Mouse (Mus musculus): ENCODE results near the gene Hrk. TPM values are rescaled to one million over a fixed set of nuclear protein-coding genes. Genes with fewer than 3 reads are reported as not detected.

Hrk gene
- total RNA-seq (2014; rRNA removed) (14.0 TPM in 2 replicates), polyA plus RNA-seq (2015; fragmentation: Nextera tagmentation; extraction: Ambion mirVana) (4.3 and 4.6 TPM in 2 replicates)

DNA sequence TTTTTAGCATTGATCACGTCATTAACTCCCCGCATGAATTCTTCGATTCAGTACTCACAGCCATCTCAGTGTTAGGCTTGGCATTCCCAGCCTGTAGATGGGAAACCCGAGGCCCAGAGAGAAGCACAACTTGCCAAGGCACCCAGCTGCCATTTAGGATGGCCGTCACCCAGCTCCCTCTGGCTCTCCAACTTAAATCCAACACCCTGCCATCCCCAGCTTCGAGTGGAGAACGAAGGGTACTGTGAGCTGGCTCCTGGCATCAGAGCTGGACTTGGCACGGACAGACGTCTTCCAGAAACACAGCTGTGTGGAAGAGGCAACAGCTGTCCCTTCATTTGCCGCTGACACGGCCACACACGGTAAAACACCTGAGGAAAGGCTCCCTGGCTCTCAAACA is at the start of gene Hrk:
Gene Hrk, plus strand, starts transcription at position 68 of the 400 bp plus-strand sequence.
- Histone ChIP-seq H3K4me3 (ENCODE audit: low read length) (no peak within 1 kb of the TSS), H3K4me2 (ENCODE audit: low read depth, low read length) (no peak within 1 kb of the TSS), H3K27me3 (ENCODE audit: insufficient read depth, low read length) (no peaks in the 10 kb centered on the region), H3K9ac (replicated peaks; ENCODE audit: low read length) (no peak within 1 kb of the TSS), H3K36me3 (ENCODE audit: insufficient read depth, low read length) (no peaks in the 10 kb centered on the region), H3K27ac (no peak within 1 kb of the TSS), H3K4me1 (ENCODE audit: insufficient read depth, low read length) (no peaks in the 10 kb centered on the region), H3K9me3 (ENCODE audit: low read length) (no peaks in the 10 kb centered on the region)
- DNase-seq (ENCODE audit: low spot score) = no peak
- 48% methylated on average over 12 of the region's 12 CpGs for WGBS
- ATAC-seq = no peak
- TF ChIP-seq CTCF (IDR thresholded peaks at IDR 0.05; ENCODE audit: low read depth) = no peak

- H3K9ac ChIP-seq (replicated peaks; ENCODE audit: low read length) = no peak overlapping the region
- H3K4me2 ChIP-seq (ENCODE audit: low read depth, low read length) = no peak overlapping the region
- H3K9me3 ChIP-seq (ENCODE audit: low read length) = no peaks in the 10 kb centered on the region
- no peak overlapping the region for H3K4me3 ChIP-seq (ENCODE audit: low read length)
- 0 out of 2 replicates have a peak, but pooled peaks cover 4% of the 10 kb centered on the region for H3K4me1 ChIP-seq (ENCODE audit: insufficient read depth, low read length)
- DNase-seq (ENCODE audit: low spot score) = no peak
- peak overlapping the region; percentile 51; the same call in 1 of the 2 replicates for H3K27ac ChIP-seq
- WGBS = 89% methylated on average over 3 of the region's 3 CpGs
- TF ChIP-seq CTCF (IDR thresholded peaks at IDR 0.05; ENCODE audit: low read depth) = no peak
- no peaks in the 10 kb centered on the region for H3K36me3 ChIP-seq (ENCODE audit: insufficient read depth, low read length)
- H3K27me3 ChIP-seq (ENCODE audit: insufficient read depth, low read length) = no peaks in the 10 kb centered on the region
- ATAC-seq = no peak
Observed at GRCm38 (mm10) chr5:118118351-118118750, 46.1 kb upstream of the Hrk start.

DNA sequence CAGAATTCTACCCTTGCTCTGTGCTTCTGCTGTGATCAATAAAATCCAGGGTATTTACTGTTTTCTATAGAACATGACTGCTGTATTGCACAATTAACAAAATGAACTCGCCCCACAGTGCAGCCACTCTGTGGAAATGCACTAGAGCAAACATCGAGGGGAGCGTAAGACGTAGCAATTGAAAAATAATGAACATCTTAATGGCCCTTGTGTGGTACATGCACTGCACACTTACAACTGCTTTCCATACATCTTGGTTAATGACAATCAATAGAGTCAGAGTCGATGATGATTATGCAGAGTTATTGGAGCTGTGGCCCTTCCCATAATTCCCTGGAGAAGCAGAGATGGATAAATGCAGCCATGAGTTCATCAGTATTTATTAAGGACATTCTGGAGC is 45.5 kb upstream of the Hrk start:
- H3K4me2 ChIP-seq (ENCODE audit: low read depth, low read length) = no peak overlapping the region
- no peaks in the 10 kb centered on the region for H3K9me3 ChIP-seq (ENCODE audit: low read length)
- H3K36me3 ChIP-seq (ENCODE audit: insufficient read depth, low read length) = no peaks in the 10 kb centered on the region
- H3K27ac ChIP-seq = peak overlapping the region; percentile 51; the same call in 1 of the 2 replicates
- H3K4me3 ChIP-seq (ENCODE audit: low read length) = no peak overlapping the region
- TF ChIP-seq CTCF (IDR thresholded peaks at IDR 0.05; ENCODE audit: low read depth) = no peak
- 0 out of 2 replicates have a peak, but pooled peaks cover 4% of the 10 kb centered on the region for H3K4me1 ChIP-seq (ENCODE audit: insufficient read depth, low read length)
- DNase-seq (ENCODE audit: low spot score) = no peak
- no peak for ATAC-seq
- no peak overlapping the region for H3K9ac ChIP-seq (replicated peaks; ENCODE audit: low read length)
- 82% methylated on average over 5 of the region's 5 CpGs for WGBS
- no peaks in the 10 kb centered on the region for H3K27me3 ChIP-seq (ENCODE audit: insufficient read depth, low read length)

DNA sequence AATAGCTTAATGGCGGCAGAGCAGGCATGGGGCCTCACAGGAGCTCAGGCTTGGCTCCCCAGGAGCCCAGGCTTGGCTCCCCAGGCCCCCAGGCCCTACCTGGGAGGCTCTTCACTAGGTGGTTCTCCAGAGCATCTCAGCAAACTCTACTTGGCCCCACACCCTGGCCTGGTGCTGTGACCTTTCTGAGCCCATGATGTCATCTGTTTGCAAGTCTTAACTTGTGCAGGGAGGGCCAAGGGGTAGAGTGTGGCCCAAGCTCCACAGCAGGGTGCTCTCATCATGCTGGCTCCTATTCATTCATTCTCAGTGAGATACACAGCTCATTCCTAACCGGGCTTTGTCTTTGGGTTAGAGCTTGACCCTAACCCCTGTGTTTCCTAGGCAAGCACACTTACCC is 43.8 kb upstream of the Hrk start:
- no peaks in the 10 kb centered on the region for H3K9me3 ChIP-seq (ENCODE audit: low read length)
- H3K4me3 ChIP-seq (ENCODE audit: low read length) = no peak overlapping the region
- H3K4me2 ChIP-seq (ENCODE audit: low read depth, low read length) = no peak overlapping the region
- no peak overlapping the region for H3K27ac ChIP-seq
- no peak for TF ChIP-seq CTCF (IDR thresholded peaks at IDR 0.05; ENCODE audit: low read depth)
- H3K9ac ChIP-seq (replicated peaks; ENCODE audit: low read length) = no peak overlapping the region
- WGBS = 23% methylated on average over 2 of the region's 2 CpGs
- no peaks in the 10 kb centered on the region for H3K27me3 ChIP-seq (ENCODE audit: insufficient read depth, low read length)
- ATAC-seq = no peak
- peaks cover 4% of the 10 kb centered on the region; the same call in 1 of the 2 replicates for H3K36me3 ChIP-seq (ENCODE audit: insufficient read depth, low read length)
- H3K4me1 ChIP-seq (ENCODE audit: insufficient read depth, low read length) = 0 out of 2 replicates have a peak, but pooled peaks cover 4% of the 10 kb centered on the region
- no peak for DNase-seq (ENCODE audit: low spot score)

- Histone ChIP-seq H3K9me3 (ENCODE audit: low read length) (no peaks in the 10 kb centered on the region), H3K4me1 (ENCODE audit: insufficient read depth, low read length) (0 out of 2 replicates have a peak, but pooled peaks cover 4% of the 10 kb centered on the region), H3K36me3 (ENCODE audit: insufficient read depth, low read length) (peaks cover 4% of the 10 kb centered on the region; the same call in 1 of the 2 replicates), H3K9ac (replicated peaks; ENCODE audit: low read length) (no peak overlapping the region), H3K27ac (no peak overlapping the region), H3K4me3 (ENCODE audit: low read length) (no peak overlapping the region), H3K4me2 (ENCODE audit: low read depth, low read length) (no peak overlapping the region), H3K27me3 (ENCODE audit: insufficient read depth, low read length) (no peaks in the 10 kb centered on the region)
- WGBS = 95% methylated on average over 4 of the region's 4 CpGs
- no peak for TF ChIP-seq CTCF (IDR thresholded peaks at IDR 0.05; ENCODE audit: low read depth)
- no peak for ATAC-seq
- no peak for DNase-seq (ENCODE audit: low spot score)
Observed at GRCm38 (mm10) chr5:118121928-118122327, 42.5 kb upstream of the Hrk start.

DNA sequence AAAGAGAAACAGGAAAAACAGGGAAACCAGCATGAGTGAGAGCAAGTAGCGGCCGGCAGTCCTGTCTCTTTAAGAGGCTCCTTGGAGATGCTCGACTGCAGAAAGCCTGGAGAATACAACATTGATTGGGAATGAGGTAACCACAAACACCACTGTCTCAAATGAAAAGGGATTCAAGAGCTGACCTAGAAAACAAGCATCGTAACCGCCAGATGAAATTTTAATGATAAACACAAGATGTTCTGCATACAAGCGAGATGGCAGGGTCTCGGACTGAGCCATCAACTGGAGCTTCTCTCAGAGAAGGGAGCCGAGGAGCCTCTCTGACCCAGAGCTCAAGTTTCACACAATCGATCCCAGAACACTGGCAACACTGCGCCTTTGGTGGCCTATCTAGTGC is 41.4 kb upstream of the Hrk start:
- TF ChIP-seq CTCF (IDR thresholded peaks at IDR 0.05; ENCODE audit: low read depth) = no peak
- Histone ChIP-seq H3K4me3 (ENCODE audit: low read length) (no peak overlapping the region), H3K9ac (replicated peaks; ENCODE audit: low read length) (no peak overlapping the region), H3K36me3 (ENCODE audit: insufficient read depth, low read length) (peaks cover 12% of the 10 kb centered on the region; the same call in 1 of the 2 replicates), H3K4me2 (ENCODE audit: low read depth, low read length) (no peak overlapping the region), H3K27me3 (ENCODE audit: insufficient read depth, low read length) (no peaks in the 10 kb centered on the region), H3K27ac (peak overlapping the region; percentile 55; the same call in 1 of the 2 replicates), H3K4me1 (ENCODE audit: insufficient read depth, low read length) (0 out of 2 replicates have a peak, but pooled peaks cover 4% of the 10 kb centered on the region), H3K9me3 (ENCODE audit: low read length) (no peaks in the 10 kb centered on the region)
- peak; percentile 41; the same call in 1 of the 2 replicates for ATAC-seq
- 47% methylated on average over 10 of the region's 10 CpGs for WGBS
- peak; percentile 46 for DNase-seq (ENCODE audit: low spot score)

DNA sequence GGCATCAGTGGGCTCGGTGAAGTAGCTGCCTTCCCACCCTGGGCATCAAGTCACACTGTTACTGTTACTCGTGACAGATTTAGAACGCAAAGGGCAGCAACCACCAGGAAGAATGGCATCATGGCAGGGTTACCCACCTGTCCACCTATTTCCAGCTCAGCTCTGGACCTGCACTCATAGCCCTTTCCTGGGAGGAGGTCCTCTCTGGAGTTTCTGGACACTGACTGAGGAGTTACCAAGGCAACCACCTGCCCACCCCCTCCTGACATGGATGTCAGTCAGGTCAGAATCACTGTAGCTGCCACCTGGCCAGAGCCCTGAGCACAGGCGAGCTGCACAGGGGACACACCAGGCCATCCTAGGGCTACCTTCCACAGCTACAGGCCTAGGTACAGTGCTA is 37.8 kb upstream of the Hrk start:
- Histone ChIP-seq H3K9ac (replicated peaks; ENCODE audit: low read length) (no peak overlapping the region), H3K4me2 (ENCODE audit: low read depth, low read length) (no peak overlapping the region), H3K4me1 (ENCODE audit: insufficient read depth, low read length) (0 out of 2 replicates have a peak, but pooled peaks cover 4% of the 10 kb centered on the region), H3K27me3 (ENCODE audit: insufficient read depth, low read length) (no peaks in the 10 kb centered on the region), H3K4me3 (ENCODE audit: low read length) (no peak overlapping the region), H3K27ac (no peak overlapping the region), H3K36me3 (ENCODE audit: insufficient read depth, low read length) (peaks cover 26% of the 10 kb centered on the region; the same call in 1 of the 2 replicates), H3K9me3 (ENCODE audit: low read length) (no peaks in the 10 kb centered on the region)
- no peak for DNase-seq (ENCODE audit: low spot score)
- no peak for ATAC-seq
- 87% methylated on average over 4 of the region's 4 CpGs for WGBS
- TF ChIP-seq CTCF (IDR thresholded peaks at IDR 0.05; ENCODE audit: low read depth) = no peak
